Mouse (Mus musculus): ENCODE results near the gene Ankrd63.
A peak's percentile ranks its signal among the peaks of the same experiment; 100 is the strongest.

Gene Ankrd63

DNA sequence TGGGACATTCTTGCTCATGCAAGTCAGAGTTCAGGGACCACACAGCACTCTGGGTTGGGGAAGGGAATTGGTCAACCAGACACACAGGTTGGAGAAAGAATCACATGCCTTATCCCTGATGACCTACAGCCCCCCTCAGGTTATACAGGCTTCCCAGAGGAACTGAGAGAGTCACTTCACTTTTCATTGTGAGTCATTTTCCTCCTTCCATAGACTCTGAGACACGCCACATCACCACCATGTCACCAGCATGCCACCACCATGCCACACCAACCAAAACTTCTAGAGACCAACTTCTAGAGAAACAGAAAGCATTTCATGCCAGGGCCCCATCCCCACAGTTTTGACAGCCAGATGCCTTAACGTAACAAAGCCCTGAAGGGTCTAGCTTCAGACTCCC lies 23.1 kb upstream of the Ankrd63 start:
- DNase-seq (ENCODE audit: low read depth, low spot score): no peak

DNA sequence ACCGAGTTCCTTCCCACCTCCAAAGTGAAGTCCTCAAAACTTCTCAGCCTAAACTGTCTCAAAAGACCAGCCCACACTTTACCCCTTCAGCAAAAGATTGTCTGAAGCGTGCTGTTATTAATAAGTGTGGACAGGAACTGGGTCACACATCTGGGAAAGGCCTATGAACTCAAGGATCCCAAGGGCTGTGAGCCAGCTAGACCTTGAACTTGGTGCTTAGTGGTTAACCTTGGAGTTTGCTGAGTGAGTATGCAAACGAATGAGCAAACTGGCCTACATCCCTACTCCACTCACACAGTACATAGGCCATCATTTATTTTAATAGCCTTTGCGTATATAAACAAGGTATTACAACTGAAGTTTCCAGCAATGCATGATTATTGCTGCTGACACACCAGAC lies 21.7 kb upstream of the Ankrd63 start:
- no peak for DNase-seq (ENCODE audit: low read depth, low spot score)

DNA sequence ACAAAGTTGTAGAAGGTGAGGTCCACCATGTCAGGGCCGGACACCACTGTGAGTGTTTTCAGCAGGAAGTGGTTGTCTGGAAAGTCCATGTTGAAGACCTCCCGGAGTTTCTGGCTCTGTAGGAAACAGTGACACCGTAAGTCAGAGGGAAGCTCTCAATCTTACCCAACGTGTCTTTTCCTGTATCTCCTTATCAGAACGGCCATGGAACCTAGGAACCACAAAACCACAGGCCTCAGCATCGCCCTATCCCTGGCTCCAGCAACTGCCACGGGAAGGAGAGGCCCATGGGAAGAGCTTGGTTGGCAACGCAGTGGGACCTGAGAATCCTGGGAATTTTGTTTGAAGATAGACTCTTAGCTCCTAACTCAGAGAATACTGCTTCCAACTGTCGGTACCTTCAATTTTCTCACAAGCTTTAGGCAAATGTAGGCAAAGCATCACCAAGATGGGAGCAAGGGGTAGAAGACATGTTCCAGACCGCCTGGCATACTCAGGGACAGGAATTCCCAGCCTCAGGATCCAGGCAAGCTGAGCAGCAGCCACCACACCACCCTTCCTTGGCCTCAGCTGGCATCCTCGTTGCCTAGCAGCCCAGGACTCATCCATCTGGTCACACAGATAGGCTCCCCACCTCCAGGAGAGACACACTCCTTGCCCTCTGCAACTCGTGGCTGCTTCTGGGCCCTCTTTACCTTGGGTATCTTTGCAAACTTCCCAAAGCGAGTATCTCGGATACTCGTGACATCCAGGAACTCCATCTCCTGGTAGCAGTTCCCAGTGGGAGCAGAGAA lies 20.1 kb upstream of the Ankrd63 start:
- no peak for DNase-seq (ENCODE audit: low read depth, low spot score)

DNA sequence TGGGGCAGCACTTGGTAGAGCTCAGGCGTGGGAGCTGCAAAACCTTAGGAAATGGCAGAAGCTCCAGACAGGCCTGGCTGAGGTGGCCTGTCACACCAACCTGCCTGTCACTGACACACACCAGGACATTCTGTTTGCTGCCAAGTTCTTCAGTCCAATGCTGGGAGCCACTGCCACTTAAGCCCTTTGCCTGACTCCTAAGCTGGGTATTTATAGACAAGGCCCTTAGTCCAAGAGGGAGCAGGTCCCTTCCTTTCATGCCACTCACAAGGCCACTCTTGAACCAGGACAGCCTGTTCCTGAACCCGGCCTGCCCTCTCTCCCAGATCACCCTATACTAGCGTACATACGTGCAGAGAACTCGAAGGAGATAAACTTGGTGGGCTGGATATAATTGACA lies 12.9 kb upstream of the Ankrd63 start:
- DNase-seq (ENCODE audit: low read depth, low spot score): no peak

DNA sequence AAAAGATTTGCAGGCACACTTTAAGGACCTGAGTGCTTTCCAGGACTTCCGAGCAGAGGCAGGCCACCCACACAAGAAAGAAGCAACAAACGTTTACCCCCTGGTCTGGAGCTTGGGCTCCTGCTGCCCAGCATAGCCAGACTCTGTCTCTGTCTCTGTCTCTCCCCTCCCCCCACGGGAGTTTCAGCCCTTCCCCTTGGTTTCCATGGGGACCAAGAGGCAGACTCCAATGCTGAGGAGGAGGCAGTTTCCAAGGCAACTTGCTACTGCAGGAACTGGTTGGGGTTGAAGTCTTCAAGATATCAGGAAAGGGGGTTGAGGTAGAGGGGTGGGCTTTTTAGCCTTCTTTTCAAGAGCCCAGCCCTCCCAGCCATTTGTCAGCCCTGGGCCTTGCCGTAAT lies 10.5 kb upstream of the Ankrd63 start:
- no peak for DNase-seq (ENCODE audit: low read depth, low spot score)

DNA sequence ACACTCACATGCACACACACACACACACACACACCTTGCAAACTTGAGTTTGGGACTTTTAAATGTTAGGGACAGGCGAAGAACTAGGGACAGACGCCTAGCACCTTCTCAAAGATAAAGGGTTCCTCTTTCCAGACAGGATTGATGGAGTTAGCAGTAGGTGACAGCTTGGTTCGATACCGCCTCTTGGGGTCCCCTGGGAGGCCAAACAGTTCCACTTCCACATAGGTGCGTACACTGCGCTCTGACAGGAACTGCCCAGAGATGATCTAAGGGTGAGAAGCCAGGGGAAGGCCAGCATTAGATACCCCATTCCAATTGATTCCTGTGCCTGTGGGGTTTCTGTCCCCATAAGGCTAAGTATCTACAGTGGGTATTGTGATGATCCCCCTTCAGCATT lies 9.9 kb upstream of the Ankrd63 start:
- no peak for DNase-seq (ENCODE audit: low read depth, low spot score)

DNA sequence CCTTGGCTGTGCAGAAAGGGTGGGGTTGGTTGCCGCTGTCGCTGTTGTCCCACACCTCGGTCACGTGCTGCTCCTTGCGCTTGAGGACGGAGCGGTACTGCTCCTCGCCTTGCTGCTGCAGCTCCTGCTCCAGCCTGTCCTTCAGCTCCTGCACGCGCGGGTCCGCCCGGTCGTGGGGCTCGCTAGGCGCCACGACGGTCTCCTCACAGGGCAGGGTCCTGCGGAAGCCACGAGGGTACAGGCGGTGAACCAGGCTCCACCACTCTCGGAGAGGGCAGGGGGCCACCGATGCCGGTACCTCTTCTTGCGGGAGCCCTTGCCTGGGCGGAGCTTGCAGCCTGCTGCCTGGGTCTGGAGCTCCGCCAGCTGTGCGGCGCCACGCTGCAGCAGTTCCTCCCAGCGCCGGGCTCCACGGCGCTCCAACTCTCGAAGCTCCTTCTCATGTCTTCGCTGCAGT lies 7.3 kb upstream of the Ankrd63 start:
- no peak for DNase-seq (ENCODE audit: low read depth, low spot score)

DNA sequence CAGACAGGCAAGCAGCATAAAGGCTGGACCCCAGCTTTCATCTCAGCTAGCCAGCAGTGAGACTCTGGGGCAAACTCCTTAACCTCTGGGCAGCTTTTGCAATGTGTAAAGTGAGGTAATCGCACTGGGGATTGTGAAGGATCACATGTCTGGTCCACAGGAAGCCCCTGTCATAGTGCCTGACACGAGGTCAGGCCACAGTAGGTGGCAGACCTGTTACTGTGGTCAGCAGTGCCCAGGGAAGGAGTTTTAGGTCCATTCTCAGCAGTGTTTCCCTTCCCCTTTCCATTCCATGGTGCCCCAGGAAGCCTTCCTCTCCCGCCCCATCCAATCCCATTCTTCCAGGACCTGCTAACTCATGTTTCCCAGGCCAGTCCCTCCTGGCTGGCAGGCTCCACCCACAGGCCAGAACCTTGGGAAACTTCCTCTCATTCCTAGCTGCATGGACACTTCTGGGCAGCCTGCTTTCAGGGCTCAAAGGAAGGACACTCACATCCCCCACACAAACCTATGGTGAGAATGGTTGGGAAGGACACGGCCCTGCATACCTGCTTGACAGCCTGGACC lies 6.0 kb upstream of the Ankrd63 start:
- no peak for DNase-seq (ENCODE audit: low read depth, low spot score)

DNA sequence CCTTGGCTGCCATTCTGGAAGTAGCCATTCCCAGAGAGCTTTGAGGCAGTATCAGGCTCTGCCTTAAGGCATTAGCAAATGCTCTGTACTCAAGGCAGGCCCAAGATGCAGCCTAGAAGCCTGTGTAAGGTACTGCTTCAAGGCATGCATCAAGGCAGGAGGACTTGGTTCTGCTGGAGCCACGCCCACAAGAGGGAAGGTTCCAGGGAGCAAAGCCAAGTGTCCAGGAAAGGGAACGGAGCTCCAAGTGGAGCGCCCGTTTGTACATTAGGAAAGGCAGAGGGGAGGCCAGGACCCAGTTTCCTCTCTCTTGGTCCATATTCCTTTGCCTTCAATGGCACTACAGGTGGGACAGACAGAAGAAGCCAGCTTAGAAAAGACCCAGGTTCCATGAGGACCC lies 4.7 kb upstream of the Ankrd63 start:
- no peak for DNase-seq (ENCODE audit: low read depth, low spot score)

DNA sequence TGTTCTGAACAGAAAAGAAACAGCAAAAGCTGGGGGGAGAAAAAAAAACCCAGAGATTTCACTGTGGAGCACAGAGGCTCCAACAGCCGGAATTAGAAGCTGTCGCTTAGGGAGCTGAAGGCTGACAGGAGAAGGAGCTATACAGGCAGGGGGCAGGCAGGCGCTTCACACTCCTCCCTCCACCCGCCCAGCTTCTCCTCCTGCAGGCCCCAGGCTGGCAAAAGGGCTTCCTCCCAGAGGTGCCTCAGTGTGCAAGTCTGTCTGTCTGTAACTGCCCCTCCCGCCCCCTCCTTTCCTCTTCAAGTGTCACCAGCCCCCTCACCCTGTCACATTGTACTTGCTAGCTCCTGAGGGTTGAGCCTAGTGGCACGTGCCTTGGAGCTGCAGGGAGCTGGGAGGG lies 2.7 kb upstream of the Ankrd63 start:
- DNase-seq (ENCODE audit: low read depth, low spot score): no peak

DNA sequence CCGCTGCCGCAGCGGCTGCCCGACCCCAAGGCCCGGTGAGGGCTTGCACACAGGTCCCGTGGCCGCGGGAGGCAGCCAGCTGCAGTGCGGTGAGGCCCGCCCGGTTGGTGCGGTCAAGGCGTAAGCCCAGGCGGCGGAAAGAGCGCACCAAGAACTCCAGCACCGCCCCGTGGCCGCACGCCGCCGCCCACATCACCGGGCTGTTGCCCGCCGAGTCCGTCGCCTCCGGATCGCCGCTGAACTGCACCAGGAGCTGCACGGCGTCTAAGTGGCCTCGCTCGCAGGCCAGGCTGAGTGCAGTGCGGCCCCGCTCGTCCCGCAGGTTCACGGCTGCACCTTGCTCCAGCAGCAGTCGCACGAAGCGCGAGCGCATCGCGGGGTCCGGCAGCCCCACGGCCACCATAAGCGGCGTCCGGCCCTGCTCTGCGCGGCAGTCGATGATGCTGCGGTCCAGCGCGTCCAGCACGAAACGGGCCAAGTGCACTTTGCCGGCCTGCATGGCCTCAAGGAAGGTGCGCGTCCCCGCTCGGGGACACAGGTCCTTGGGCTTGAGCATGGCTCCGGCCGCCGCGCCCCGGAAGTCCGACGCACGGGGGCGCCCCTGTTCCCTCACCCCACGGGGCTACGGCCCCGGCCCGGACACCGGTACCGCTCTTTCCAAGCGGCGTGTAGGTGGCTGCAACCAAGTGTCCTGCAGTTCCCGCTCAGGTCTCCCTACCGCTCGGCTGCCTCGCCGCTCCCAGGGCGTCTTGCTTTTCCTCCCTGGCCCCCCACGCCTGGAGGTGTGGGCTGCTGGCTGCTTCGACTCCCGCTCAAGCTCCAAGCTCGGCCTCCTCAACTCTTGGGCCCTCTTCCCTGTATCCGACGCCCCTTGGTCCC lies 641 bp downstream of the Ankrd63 start:
- DNase-seq (ENCODE audit: low read depth, low spot score): no peak

DNA sequence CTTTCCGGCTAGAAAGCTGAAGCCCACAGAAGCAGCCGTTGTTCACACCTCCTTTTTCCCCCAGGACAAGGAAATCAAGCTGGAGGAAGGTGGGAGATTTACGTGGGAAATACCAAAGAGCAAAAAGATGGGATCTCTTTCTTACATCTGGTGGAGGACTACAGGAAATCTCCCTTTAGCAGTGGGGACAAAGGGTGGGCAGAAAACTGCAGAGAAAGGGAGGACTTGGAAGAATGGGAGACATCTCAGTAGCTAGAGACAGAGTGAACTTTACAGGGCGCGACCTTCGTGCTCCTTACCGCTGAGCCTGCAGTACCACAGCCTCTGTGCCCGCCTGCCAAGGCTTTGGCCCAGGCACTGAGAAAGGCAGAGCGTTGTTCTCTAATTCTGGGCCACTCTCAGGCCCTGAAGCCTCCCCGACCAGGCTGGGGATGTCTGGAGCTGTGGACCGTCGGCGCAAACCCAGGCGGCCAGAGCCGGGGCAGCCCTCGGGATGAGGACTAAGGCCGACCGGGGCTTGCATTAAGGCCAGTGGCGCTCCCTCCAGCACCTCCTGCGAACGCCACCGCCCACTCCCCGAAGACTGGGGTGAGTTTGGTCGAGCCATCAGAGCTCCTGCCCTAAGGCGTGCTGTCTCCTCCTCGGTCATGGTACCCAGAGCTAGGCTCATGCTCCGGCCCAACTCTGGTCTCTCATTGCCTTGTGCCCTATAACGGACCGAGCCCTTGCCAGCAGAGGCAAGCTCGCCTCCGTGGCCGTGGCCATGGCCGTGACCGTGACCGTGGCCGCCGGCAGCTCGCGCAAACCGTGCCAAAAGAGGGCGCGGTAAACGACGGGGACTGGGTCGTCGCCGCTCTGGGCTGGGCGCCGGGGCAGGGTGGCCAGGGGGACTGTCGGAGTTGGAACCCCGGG lies 1.5 kb downstream of the Ankrd63 start:
- no peak for DNase-seq (ENCODE audit: low read depth, low spot score)

DNA sequence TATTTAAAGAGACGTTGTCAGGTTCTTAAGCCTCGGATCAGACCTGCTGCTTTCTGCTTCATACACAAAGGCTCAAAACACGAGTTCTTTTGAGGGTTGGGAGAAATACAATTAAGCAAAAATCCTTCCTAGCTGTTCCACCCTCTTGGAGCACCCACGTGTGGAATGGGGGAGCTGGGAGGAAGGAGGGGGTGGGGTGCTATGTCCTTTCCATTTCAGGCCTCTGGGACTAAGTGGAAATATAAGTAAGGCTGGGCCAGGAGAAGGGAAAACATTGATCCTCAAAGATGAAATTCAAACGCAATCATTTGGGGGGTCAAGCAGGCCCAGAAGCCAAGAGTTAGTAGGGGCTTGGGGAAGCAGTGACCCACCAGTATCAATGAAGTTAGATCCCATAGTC lies 2.6 kb downstream of the Ankrd63 start:
- no peak for DNase-seq (ENCODE audit: low read depth, low spot score)

DNA sequence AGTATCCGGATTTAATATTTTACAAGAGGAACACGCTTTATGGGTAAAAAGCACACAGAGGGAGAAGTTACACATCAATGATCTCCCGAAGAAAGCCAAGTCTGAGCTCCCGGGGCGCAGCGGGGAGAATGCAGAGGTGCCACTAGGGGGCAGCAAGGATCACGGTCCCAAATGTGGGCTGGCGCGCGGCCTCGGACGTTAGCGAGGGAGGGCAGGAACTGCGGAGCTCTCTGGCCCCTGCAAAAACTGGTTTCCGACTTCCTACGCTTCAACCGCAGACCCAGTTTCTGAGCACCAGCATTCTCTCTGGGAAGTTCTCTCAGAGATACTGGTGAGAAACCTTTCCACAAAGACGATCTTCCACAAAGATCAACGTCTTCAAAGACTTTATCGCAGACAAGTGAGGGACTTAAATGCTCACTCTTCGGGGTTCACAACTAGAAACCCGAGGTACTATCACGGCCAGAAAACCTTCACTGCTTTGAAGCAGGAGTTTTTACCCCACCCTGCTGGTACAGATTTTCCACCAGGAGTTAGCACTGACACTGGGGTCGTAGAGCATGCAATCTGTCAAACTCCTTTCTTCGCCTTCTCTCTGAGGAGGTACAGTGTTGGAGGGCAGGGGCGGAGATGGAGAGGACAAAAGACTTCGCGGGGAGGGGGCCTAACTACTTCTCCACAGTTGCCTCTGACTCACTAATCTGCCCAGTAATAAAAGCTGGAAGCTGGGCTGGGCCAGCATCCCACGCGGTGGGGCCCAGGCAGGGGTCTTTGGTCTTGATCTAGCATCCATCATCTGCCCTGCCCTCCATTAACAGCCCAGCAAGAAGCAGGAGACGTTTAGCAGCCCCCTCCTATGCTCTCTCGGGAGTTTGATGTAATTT lies 3.3 kb downstream of the Ankrd63 start:
- peak; percentile 69 for DNase-seq (ENCODE audit: low read depth, low spot score)

DNA sequence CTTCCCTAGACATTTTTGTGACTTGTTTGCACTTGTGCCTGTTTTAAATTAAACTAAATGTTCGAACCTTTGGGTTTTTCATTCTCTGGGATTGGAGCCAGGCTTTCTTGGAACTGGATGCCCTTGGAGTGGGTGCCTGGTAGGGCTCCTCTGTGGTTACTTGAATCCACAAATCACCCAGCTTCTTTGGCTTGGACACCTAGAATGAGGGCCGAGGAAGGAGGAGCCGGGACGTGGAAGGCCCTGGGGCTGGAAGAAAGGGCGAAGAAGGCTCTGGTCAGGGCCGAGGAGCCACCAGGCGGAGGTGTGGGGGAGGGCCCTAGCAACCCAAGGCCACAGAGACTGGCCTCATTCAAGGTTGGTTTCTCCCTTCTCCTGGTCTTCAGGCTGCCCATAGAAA lies 5.8 kb downstream of the Ankrd63 start:
- no peak for DNase-seq (ENCODE audit: low read depth, low spot score)

DNA sequence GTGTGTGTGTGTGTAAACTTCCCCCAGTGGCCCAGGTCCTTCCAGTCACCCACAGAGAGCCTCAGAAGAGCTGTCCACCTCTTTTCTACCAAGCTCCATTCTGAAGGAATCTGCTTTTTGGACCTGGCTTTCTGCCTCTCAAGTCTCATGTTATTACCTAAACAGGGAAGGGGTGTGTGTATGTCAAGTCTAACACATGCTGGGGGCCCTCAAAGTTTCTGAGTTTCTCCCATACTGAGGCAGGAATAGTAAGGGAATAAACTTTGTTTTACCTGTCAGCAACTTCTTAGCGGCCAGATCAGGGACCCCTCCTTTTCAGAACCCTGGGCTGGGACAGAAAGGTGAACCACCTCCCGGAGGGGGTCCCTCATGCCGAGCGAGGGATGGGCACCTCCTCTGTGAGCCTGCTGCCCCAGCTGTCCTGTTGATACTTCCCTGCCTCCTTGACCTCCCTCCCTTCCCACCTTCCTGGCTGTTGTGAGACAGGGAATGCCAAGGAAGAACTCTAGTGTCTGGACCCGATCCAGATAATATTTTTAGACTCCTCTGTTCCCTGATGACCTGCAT lies 6.4 kb downstream of the Ankrd63 start:
- no peak for DNase-seq (ENCODE audit: low read depth, low spot score)

DNA sequence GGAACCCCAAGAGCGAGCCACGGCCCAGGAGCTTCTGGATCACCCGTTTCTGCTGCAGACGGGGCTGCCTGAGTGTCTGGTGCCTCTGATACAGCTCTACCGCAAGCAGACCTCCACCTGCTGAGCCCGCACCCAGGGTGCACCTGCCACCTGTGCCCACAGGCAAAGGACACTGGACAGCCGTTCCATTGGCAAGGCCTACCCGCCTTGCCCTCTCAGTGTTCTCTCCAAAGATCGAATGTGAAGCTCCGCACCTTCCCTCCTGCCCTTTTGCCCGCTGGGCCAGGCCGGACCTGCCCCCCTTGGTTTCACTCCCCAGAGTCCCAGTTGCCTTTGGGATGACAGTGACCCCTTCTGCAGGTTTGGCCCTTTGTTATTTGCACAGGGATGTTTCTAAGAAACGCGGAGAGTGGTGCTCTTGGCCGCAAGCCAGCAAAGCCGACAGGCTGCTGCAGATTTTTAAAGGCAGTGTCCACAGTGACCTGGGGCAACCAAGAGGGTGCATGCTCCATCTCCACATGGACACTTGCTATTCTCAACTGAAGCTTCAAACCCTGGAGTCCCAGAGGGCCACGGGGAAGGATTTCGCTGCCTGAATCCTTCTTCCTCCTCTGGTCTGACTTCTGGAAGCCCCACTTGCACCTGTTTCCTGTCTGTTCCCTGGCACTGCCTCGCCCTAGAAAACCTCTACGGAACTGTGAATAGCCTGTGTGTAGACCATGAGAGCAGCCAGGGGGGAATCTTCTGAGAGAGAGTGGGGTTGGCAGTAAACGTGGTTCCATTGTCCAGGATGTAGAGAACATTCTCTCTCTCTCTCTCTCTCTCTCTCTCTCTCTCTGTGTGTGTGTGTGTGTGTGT lies 7.1 kb downstream of the Ankrd63 start:
- DNase-seq (ENCODE audit: low read depth, low spot score): no peak

DNA sequence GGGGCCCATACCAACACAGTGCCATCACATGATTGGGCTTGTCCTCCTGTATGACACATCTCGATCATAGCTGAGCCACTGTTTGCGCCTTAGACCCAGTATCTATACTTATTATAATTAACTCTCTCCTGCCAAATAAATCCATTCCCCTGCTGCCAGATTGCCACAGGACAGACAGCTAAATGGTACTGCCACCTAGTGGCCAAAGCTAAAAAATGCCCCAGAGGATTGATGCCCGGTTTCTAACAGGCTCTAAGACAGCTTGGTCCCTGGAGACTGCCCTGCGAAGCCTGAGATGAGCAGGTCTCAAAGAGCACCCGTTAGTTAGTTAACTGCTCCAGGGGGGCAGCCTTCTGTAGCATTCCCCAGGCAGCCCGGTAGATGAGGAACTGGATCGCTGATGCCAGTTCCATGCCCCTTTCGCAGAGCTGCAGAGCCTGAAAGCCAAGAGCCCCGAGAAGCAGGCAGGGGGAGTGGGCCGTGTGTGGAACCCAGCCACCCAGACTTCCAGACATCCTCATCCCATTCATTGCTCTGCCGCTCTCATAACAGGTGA lies 8.0 kb downstream of the Ankrd63 start:
- no peak for DNase-seq (ENCODE audit: low read depth, low spot score)

All from embryo, embryonic 11.5 days (tissue).